Mouse (Mus musculus) adrenal gland, postnatal 10 days (tissue): ENCODE measurements around the gene Cdk2. TPM values are rescaled to one million over a fixed set of nuclear protein-coding genes. Genes with fewer than 3 reads are reported as not detected.
A peak's percentile ranks its signal among the peaks of the same experiment; 100 is the strongest.
"Not testable (repeated sequence)": the region's sequence is repeated elsewhere in the genome, so short reads cannot be mapped to it uniquely, and the experiment has no call there.

Experiments
- DNase-seq: peaks from one replicate; pipeline ENCODE4 v3.0.0; 2021; ENCODE audit warnings: mixed read lengths
- long read RNA-seq, 2 experiments: library from polyadenylated mRNA; stranded (forward); transcript quantifications; one replicate each; pipeline ENCODE4 v2.0.0; 2021
- total RNA-seq, 2 experiments: library from RNA; stranded (reverse); gene quantifications; 2 replicates each; pipeline ENCODE4 v1.2.3; 2021

The Cdk2 gene
- total RNA-seq = 10 to 100 TPM; 33.2 to 38.6 TPM
- long read RNA-seq, experiment 1, transcript Cdk2-202 (8 exons, 2,406 nt) = minor isoform, 17 of 49 reads
- long read RNA-seq, experiment 1, transcript Cdk2-201 (7 exons, 2,240 nt) = major isoform, 25 of 49 reads
- long read RNA-seq, experiment 1, partial matches to known transcripts = 3 of 49 reads
- long read RNA-seq, experiment 1, other reads (novel, unspliced or antisense) = 4 of 49 reads
- long read RNA-seq, experiment 2, transcript Cdk2-201 (7 exons, 2,240 nt) = major isoform, 10 of 21 reads
- long read RNA-seq, experiment 2, transcript Cdk2-202 (8 exons, 2,406 nt) = minor isoform, 9 of 21 reads
- long read RNA-seq, experiment 2, partial matches to known transcripts = 0 of 21 reads
- long read RNA-seq, experiment 2, other reads (novel, unspliced or antisense) = 2 of 21 reads

DNA sequence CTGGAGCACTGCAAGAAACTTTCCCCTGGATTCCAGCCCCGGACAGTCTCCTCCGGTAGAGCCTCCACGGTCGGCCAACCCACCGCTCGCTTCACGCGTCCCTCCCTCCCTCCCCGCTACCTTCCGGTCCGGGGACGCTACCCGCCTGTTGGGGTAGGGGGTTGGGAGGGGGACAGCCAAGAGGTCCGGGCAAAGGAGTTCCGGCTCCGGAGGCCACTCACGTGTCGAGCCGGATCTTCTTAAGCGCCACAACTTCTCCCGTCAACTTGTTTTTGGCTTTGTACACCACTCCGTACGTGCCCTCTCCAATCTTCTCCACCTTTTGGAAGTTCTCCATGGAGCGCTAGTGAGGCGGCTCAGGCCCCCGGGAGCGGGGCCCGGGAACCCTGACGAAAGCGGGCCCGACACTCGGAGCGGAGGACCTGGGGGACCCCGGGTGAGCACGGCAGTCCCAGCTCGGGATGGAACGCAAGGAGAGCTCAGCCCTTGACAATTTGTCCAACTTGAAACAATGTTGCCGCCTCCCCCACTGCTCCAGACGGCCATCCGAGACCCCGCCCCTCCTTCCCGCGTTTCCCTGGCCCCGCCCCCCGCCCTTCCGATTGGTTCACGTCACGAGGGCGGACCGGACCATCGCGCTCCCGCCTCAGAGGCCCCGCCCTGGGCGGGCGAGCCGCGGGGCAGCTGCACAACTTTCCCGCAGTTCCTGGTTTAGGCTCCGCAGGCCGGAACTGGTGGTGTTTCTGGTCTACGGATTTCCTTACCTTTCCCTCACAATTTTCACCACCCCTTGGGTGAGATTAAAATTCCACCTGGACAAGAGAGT lies at the start of gene Cdk2:
TSS of gene Cdk2 (minus strand) at position 541 of the 826 bp plus-strand sequence.
- peak; percentile 97 for DNase-seq

DNA sequence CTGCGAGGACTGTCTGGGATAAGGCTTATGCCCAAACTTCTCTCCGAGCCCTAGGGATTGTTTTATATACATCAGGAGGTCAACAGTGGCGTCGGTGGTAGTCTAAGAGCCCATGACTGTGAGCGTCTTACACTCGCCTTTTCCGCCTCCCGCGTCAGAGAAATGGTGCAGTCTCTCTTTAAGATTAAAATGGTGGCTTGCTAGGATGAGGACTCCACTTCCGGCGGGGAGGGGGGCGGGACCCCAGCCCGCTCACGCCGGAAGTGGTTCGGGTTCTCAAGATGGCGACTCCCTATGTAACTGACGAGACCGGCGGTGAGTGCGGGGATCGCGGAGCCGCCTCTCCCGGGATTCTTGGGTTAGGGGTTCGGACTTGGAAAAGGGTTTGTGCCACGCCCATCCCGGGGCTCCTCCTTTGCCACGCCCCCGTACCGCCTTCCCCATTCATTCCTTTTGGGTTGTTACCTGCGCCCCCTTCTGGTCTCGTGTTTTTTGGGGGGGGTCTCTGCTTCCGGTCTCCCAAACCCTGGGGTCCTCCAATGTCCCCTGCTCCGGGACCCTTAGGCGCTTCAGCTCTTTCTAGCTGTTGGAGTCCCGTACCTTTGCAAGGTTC lies 43.5 kb upstream of the Cdk2 start:
- peak; percentile 86 for DNase-seq

DNA sequence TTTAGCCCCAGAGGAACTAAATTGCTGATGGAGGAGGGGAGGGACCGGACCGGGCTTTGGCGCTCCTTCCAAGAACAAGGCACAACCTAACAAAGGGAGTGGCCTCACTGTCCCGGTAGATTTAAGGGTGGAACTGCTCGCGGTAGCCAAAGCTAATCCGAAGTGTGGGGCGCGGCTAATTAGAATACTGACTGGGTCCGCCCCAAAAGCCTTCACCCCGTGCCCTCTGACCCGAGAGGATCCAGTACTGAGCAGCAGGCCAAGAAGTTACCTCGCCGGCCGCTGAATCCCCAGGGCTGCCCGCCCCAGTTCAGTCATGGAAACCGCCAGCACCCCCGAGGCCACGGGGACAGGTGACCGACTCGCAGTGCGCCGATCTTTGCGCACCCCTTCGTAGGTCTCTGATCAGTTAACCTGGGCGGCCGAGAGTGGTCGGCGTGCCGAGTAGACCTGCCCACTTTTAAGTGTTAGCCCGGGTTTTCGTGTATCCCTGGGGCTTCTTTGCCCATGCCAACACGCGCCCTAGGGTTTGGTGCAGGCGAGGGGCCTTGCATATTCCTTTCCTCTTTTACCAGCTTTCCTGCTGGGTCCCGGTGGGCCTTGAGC lies 42.9 kb upstream of the Cdk2 start, which contains the start of gene Pym1:
TSS of gene Pym1 (plus strand) at position 244 of the 606 bp plus-strand sequence.
- peak; percentile 90 for DNase-seq

DNA sequence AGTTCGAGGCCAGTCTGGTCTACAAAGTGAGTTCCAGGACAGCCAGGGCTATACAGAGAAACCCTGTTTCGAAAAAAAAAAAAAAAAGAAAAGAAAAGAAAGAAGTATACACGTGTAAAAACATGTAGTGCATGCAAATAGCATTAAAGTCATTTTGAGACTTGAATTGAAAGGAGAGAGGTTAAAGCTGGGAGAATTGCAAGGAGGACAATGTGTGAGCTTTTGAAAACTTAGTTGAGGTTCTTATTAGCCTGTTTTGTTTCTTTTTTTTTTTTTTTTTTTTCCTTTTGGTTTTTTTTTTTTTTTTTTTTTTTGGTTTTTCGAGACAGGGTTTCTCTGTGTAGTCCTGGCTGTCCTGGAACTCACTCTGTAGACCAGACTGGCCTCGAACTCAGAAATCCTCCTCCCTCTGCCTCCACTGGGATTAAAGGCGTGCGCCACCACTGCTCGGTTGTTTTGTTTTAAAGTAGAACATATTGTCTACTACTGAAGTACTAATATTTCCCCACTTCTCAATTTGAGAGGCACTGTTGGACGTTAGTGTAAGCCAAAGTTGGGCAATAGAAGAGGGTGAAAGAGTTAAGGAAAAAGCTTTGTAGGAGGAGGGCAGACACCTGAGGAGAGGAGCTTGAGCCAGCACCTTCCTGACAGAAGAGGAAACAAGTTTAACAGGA lies 42.3 kb upstream of the Cdk2 start:
- no peak for DNase-seq

DNA sequence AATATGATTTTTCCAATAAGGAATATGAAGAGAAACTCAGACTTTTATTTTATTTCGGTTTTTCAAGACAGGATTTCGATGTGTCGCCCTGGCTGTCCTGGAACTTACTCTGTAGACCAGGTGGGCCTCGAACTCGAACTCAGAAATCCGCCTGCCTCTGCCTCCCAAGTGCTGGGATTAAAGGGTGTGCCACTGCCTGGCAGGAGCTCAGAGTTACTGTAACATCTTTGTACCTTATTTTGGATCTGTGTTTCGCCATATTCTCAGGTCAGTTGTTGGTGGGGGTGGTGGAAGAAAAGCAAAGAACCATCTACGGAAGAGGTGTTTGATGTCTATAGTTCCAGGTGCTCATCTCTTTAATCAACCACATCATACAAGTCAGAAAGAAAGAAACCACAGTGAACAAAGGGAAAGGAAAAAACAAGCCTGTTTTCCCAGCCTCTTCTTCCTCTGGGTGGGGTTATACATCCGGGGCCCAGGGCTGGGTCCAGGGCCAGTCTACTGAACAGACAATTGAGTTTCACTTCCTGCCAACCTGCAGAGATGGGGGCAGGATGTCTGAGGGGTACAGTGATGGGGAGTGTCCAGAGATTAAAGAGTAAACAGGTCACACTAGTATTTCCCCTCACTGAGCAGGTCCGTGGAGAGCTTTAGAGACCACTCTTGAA lies 41.2 kb upstream of the Cdk2 start:
- no peak for DNase-seq

DNA sequence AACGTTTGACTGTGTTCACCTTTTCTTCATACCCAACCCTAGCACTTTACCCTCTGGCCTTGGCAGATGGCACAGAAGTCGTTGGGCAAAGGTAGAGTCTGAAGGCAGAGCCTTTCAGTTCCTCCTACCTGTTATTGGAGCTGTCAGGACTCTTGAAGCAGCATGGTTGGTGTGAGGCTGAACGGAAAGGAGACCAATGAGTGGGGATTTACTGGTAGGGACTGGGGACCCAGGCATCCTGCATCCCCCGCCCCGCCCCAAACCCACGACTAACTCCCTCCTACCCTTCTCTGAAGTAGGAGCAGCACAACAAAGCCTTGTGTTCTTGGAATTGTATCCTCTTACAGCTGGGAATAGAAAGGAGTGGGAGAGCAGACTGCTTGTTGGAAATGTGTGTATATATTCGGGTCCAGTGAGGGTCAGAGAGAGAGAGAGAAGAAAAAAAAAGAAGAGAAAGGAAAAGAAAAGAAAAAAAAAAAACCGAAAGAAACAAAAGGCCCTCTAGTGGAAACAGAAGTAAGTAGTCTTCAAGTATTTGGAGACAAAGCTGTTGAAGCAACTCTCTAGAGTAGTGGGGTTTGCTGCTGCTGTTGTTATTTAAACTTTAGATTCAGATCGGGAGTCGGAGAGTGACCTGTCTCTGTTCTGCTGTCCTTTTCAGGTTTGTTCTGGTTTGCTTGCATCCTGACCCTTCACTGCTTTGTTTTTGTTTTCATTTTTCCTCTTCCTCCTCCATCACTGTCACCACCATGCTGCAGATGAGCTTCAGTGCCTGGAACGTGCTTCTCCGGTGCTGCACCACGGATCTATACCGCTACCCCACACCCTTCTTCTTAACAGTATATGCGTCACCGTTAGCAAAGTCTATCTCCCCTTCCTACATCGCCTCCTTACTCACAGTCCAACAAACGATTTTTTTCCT lies 40.1 kb upstream of the Cdk2 start, which contains the start of gene Dgka:
TSS of gene Dgka (minus strand) at position 176 of the 922 bp plus-strand sequence.
- no peak for DNase-seq

DNA sequence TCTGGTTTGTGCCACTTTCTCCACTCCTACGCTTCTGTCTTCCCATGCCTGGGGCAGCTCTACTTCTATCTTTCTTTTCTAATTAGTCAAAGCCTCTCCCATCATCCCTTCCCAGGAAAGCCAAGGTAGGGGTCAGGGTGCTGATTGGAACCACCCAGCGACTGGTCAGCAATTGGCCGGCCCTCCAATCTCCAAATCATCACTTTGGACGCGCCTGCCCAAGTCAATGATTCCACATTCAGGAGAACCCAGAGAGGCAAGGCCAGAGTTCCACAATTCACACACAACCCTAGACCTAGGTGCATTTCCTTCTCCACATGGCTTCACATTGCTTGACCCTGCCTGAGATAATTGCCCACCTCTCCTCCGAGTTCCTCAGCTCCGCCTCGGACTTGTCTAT lies 39.4 kb upstream of the Cdk2 start:
- DNase-seq = no peak

DNA sequence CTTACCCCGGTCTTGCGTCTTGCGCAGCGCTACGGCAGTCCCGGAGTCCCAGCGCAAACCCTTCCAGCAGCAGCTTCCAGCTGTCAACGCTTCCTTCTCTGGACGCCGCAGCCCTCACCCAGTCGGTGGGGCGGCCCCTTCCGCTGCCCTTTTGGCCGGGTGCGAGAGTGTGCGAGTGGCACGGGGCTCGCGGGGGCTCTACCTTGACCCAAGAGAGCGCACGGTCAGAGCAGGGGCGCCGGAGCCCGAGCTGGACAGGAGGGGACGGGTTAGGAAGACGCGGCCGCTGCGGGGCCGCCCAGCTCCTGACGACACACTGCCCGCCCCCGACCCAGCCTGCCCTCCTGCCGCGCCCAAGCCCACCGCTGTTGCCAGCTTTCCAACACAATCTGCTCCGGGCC lies 39.0 kb upstream of the Cdk2 start:
- peak; percentile 73 for DNase-seq

DNA sequence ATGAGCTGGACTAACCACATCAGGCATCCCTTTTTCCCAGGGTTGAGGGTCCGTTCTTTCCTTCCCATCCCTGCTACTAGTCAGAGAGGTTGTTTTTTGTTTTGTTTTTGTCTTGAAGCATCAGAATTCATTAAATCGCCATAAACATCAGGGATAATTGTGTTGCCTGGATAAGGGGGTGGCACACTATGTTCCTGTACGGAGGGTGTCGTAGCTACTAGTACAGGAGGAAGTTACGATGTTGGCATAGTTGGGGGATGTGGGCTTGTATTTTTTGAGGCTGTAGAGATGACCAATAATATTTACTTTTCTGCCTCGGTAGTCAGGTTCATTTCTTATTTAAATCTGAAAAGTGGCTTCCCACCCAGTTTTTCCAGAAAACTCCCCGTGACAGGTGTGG lies 38.4 kb upstream of the Cdk2 start:
- DNase-seq = no peak

DNA sequence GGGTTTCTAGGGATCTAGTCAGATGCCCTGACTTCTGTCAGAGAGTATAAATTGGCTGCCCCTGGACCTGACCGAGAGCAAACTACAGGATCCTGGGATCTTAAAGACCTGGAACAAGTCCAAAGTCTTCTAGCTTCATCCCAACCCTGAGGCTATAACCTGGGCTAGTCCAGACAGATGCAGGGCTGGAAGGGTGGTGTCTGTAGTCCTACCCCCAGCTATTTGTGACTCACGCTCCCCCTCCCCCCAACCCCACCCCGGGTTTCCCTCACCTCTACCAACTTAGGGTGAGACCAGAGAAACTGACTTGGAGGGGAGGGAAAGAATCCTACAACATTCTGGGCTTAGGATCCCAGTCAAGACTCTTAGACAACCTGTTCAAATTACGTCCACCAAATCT lies 37.8 kb upstream of the Cdk2 start:
- DNase-seq = no peak

DNA sequence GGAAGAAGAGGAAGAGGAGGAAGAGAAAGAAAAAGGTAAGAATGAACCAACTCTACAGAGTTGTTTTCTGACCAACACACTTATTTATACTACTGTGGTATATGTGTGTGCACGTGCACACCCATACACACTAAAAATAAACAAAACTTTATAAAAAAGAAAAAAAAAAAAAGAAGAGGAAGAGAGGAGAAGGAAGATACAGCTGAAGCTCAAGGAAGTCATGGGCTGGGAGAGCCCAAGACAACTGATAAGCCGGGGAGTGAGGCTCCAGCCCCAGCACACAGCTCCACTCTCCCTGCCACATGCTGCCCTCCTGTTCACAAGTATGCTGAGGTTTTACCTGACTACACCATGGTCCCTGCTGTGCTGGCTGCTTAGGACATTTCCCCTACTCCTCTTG lies 35.5 kb upstream of the Cdk2 start:
- DNase-seq = no peak

DNA sequence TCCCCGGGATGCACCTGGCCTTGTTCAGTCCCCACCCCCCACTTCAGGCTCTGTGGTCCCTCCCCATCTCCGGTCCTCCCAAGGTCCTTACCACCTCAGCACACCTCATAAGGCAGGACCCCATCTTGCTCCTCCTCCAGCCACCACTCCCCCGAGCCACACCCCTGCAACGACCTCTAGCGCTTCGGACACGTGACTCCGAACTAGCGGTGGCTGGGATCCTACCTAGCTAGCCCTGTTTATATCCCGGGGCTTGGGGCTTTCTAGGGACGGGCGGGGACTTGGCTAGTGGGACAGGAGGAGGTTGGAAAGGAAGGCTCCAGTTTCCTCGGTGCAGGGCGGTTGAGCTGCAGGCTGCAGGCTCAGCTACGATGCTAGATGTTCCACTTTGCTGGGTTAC lies 32.6 kb upstream of the Cdk2 start:
- DNase-seq = peak; percentile 61

DNA sequence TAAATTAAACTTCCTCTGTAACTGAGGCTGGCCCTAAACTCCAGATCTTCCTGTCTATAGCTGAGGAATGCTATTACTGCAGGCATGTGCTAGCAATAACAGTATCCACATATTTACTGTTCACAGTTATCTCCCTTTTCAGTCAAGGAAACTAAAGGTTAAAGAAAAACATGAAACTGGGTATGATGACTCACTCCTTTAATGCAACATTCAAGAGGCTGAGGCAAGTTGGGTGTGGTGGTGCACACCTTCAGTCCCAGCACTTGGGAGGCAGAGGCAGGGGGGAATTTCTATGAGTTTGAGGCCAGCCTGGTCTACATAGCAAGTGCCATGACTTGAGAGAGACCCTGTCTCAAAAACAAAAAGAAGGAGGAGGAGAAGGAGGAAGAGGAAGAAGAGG lies 27.2 kb upstream of the Cdk2 start:
- no peak for DNase-seq

DNA sequence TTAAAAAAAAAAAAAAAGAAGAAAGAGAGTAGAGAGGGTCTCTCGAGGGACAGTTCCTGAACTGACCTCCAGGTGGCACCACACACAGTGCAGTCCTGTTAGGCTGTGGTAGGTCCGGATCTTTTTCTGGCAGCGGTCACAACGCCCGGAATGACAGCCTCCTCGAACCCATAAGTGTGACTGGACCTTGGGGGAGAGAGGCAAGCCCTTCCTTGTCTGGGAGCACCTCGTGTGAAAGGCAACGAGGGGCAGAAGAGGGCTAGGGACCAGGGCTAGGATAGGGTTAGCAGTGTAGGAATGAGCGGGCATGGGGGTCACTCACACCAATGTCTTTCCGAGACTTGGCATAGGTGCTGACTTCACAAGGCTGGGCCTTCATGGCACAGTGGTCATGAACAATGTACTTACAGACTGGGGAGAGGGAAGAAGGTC lies 26.2 kb upstream of the Cdk2 start:
- DNase-seq = peak; percentile 86

DNA sequence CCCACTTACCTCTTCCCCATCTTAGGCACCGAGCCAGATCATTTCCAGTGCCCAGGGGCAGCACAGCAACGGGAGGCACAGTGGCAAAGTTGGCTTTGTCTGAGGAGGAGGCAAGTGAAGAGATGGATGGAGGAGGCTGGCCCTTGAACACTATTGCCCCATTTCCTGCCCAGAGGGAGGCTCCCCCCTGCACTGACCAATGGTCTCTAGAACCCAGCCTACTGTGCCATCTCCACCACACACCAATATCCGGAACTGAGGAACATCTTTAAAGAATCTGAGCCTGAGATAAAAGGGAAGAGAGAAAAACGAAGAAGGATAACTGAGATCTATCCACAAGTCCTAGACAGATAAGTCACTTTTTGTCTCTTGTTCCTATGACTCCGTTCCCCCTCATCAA lies 23.2 kb upstream of the Cdk2 start:
- no peak for DNase-seq

DNA sequence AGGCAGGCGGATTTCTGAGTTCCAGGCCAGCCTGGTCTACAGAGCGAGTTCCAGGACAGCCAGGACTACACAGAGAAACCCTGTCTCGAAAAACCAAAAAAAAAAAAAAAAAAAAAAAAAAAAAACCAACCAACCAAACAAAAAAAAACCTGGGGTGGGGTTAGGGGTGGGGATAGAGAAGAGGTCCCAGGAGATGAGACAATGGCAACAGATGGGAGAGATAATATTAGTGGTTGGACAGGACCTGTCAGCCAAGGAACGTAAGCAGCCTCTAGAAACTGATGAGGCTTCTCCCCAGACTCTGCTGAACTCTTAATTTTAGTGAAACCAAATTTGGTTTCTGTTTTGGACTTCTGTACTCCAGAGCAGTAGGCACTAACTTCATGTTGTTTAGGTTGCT lies 20.6 kb upstream of the Cdk2 start:
- not testable (repeated sequence) for DNase-seq

DNA sequence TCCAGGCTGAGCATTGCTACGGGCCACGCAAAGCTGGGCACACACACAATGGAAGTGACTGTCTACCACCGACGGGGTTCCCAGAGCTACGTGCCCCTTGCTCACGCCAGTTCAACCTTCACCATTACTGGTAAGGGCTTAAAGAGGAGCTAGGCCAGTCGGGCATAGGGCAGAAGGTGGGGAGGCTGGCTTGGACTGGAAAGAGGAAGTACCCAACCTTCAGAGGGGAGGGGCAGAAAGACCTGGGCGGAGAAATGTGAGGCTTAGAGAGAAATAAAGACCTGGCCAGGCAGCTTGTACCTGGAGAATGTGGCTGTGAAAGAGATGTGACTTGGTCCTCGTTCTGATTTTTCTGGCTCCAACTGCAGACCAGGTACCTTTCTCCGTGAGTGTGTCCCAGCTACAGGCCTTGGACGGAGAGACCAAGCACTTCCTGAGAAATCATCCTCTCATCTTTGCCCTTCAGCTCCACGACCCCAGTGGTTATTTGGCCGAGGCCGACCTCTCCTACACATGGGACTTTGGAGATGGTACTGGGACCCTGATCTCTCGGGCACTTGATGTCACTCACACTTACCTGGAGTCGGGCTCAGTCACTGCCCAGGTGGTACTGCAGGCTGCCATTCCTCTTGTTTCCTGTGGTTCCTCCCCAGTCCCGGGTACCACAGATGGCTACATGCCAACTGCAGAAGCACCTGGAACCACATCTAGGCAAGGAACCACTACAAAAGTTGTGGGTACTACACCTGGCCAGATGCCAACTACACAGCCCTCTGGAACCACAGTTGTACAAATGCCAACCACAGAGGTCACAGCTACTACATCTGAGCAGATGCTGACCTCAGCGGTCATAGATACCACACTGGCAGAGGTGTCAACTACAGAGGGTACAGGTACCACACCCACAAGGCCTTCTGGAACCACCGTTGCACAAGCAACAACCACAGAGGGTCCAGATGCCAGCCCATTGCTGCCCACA lies 11.0 kb upstream of the Cdk2 start:
- no peak for DNase-seq

DNA sequence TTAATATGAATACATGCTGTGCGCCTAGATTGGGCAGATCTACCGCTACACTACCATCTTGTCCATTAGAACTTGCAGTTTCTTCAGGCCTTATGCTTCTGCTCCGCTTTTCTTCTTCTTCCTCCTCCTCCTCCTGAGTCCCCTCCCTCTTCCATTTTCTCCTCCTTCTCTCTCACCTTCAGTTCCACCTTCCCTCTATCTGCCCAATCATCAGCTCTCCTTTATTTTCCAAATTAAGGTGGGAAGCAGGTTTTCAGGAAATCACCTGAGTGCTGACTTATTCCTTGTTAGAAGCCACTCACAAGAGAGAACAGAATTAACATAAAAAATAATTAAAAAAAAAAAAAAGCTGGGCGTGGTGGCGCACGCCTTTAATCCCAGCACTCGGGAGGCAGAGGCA lies 6.5 kb upstream of the Cdk2 start:
- DNase-seq = not testable (repeated sequence)

DNA sequence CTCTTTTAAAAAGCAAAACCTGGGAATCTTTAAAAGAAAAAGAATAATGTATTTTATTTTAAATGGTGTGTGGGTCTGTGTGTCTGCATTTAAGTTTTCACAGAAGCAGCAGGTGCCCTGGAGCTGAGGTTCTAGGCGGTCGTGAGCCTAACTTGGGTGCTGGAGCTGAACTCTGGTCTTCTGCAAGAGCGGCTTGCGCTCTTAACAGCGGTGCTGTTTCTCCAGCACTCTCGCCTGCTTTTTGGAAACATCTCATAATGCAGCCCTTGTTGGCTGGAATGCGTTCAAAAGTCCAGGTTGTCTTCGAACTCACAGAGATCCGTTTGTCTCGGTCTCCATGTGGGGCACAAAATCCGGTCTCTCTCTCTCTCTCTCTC lies 474 bp upstream of the Cdk2 start:
- DNase-seq = peak; percentile 35
